Mouse (Mus musculus) midbrain, postnatal 0 days (tissue): ENCODE data around the gene D6Ertd527e. TPM values are rescaled to one million over a fixed set of nuclear protein-coding genes. Genes with fewer than 3 reads are reported as not detected.

ENCODE experiments used
- ATAC-seq: fragments of 200-750 bp; cut with Nextera tagmentation; 2 replicates; pipeline ENCODE4 v1.8.0; 2017; ENCODE audit warnings: moderate number of reproducible peaks, mild to moderate bottlenecking, moderate TSS enrichment, moderate library complexity; ENCODE audit not compliant: low FRiP score
- DNase-seq: peaks from one replicate; pipeline ENCODE4 v3.0.0-alpha.2; 2015; ENCODE audit warnings: low spot score
- H3K27ac ChIP-seq: fragments of 300-500 bp; sonication (generic); 2 replicates; pipeline ENCODE4 v1.5.1; 2014; ENCODE audit warnings: low read depth, mild to moderate bottlenecking, low read length, mixed read lengths
- H3K27me3 ChIP-seq: fragments of 300-500 bp; sonication (generic); 2 replicates; pipeline ENCODE4 v1.6.1; 2014; ENCODE audit warnings: low read length, control low read depth, mixed read lengths; ENCODE audit not compliant: insufficient read depth
- H3K36me3 ChIP-seq: fragments of 300-500 bp; sonication (generic); 2 replicates; pipeline ENCODE4 v1.6.1; 2014; ENCODE audit warnings: low read length, control low read depth, mixed read lengths; ENCODE audit not compliant: insufficient read depth
- H3K4me1 ChIP-seq: fragments of 300-500 bp; sonication (generic); 2 replicates; pipeline ENCODE4 v1.6.1; 2014; ENCODE audit warnings: mild to moderate bottlenecking, control low read depth, antibody characterized with exemption, low read length, mixed read lengths; ENCODE audit not compliant: insufficient read depth
- H3K4me2 ChIP-seq: fragments of 300-500 bp; sonication (generic); 2 replicates; pipeline ENCODE4 v1.6.1; 2014; ENCODE audit warnings: low read depth, mild to moderate bottlenecking, low read length, mixed read lengths; ENCODE audit not compliant: poor library complexity, severe bottlenecking
- H3K4me3 ChIP-seq: fragments of 300-500 bp; sonication (generic); 2 replicates; pipeline ENCODE4 v1.5.1; 2014; ENCODE audit warnings: low read depth, mild to moderate bottlenecking, low read length, moderate library complexity
- H3K9ac ChIP-seq: fragments of 300-500 bp; sonication (generic); replicated peaks from 2 replicates; pipeline ENCODE4 v1.6.1; 2014; ENCODE audit warnings: mild to moderate bottlenecking, low read length, moderate library complexity, mixed read lengths; ENCODE audit not compliant: poor library complexity, severe bottlenecking
- H3K9me3 ChIP-seq: fragments of 300-500 bp; sonication (generic); 2 replicates; pipeline ENCODE4 v1.6.1; 2016; ENCODE audit warnings: low read length, control low read depth
- CTCF ChIP-seq: IDR thresholded peaks from 2 replicates; pipeline ENCODE4 v1.5.1; 2016; ENCODE audit warnings: antibody characterized with exemption, mild to moderate bottlenecking
- WGBS: fragments of 180-500 bp; shearing (Covaris S2); extraction: QIAGEN DNeasy Blood & Tissue Kit; methylation state at CpG from one replicate; pipeline ENCODE4 v1.1.7; 2014; 5-methylcytosine and 5-hydroxymethylcytosine counted together
- polyA plus RNA-seq: library from polyadenylated mRNA; unstranded; fragments of >200 nt; fragmentation: Nextera tagmentation; extraction: Ambion mirVana; gene quantifications from 2 replicates; pipeline ENCODE4 v1.2.1, GENCODE M21; 2015
- total RNA-seq: library from RNA; depleted of rRNA; stranded (reverse); fragments of >200 nt; gene quantifications from 2 replicates; pipeline ENCODE4 v1.2.3, GENCODE M21; 2014

D6Ertd527e gene
- total and polyA plus RNA-seq, 2 experiments from 2014 or later = 0.41 to 0.77 TPM

DNA sequence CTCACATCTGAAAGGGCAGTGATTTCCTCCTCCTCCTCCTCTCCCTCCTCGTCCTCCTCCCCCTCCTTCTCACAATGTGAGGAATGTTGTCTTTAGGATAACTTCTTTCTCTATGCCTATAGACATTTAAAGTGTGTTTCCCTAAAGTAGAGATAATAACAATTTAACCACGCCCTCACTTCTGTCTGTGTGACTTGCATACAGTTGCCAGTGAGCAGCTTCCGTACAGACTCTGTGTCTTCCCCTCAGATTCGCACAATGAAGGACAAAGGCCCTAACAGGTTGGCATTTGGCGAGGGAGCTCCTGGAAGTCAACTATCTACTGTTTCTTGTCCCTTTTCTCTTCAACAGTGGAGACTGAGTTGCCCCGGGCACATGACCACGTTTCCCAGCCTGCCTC lies 45.9 kb downstream of the D6Ertd527e start:
- Histone ChIP-seq H3K27ac (no peak overlapping the region), H3K4me2 (no peak overlapping the region), H3K36me3 (no peaks in the 10 kb centered on the region), H3K27me3 (no peaks in the 10 kb centered on the region), H3K9me3 (no peaks in the 10 kb centered on the region), H3K4me1 (no peaks in the 10 kb centered on the region), H3K9ac (no peak overlapping the region), H3K4me3 (no peak overlapping the region)
- DNase-seq (no peak), ATAC-seq (no peak)
- 86% methylated on average over 7 of the region's 7 CpGs for WGBS
- TF ChIP-seq CTCF = no peak

DNA sequence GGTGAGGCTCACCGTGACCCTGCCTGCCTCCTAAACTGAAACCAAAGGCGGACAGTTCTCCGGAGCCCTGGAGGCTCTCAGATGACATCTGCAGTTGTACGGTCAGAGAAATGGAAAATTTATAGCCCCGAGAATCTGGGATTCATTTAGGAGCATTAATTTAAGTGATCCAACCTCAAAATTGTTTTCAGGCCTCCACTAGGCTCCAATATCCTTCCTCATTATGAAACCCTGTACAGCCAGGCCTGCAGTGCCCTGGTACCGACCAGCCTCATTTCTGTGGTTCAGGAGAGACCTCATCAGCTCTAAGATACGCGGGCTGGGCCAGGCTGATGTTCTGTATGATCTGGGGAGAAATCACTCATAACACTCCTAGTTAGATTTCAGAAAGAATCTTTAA lies 46.9 kb downstream of the D6Ertd527e start:
- Histone ChIP-seq H3K4me3 (no peak overlapping the region), H3K4me2 (no peak overlapping the region), H3K4me1 (no peaks in the 10 kb centered on the region), H3K9me3 (no peaks in the 10 kb centered on the region), H3K36me3 (no peaks in the 10 kb centered on the region), H3K9ac (no peak overlapping the region), H3K27ac (no peak overlapping the region), H3K27me3 (no peaks in the 10 kb centered on the region)
- no peak for DNase-seq
- TF ChIP-seq CTCF = no peak
- 94% methylated on average over 8 of the region's 8 CpGs for WGBS
- ATAC-seq = no peak

DNA sequence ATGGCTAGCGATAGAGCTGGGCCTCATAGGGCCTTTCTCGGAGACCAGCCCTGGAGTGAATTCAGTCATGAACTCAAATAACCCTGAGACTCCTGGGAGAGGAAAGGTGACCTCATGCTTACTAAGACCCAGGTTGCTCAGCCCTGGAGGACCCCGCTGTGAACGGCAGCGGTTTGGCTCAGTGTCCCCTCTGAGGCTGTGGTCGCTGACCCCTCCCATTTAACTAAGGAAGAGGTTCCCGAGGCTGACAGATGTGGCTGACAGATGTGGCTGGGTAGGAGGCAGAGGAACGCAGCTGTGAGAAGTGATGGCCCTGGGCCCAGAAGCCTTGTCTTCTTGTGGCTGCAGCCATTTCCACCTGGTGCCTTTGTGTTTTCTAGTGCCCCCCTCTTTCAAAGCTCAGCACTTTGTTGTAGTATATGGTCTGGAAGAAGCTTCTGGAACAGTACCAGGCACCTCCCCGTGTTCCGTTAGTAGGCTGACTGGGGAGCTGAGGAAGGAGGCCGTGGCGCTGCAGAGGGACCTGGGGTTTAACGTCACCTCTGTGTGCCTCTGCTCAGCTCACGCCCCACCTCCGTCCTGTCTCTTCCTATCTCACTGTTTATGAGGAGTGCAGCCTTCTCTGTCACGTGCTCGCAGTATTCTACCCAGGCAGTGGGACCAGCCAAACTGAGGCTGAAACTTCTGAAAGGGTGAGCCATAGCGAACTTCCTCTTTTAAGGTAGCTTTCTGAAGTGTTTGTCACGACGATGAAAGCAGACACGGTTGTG lies 48.1 kb downstream of the D6Ertd527e start:
- TF ChIP-seq CTCF = no peak
- Histone ChIP-seq H3K36me3 (no peaks in the 10 kb centered on the region; the same call in 1 of the 2 replicates), H3K27me3 (no peaks in the 10 kb centered on the region), H3K4me3 (no peak overlapping the region), H3K9ac (no peak overlapping the region), H3K4me1 (no peaks in the 10 kb centered on the region), H3K4me2 (no peak overlapping the region), H3K27ac (no peak overlapping the region), H3K9me3 (no peaks in the 10 kb centered on the region)
- 78% methylated on average over 21 of the region's 21 CpGs for WGBS
- ATAC-seq (no peak), DNase-seq (no peak)

DNA sequence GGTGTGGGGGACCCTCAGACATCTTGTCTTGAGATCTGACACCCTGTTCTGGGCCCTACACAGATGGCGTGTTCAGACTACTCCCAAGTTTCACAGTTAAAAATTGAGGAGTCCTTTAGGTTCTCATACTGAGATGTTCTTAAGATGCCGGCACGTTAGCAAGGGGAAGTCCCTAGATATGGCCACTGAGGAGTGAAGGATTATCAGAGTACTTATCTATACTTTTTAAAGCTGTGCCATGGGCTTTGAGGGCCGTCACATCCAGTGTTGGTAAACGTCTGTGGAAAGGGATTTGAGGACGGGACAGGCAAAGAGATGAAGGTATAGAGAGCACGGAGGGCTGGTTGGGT lies 48.7 kb downstream of the D6Ertd527e start:
- Histone ChIP-seq H3K27ac (no peak overlapping the region), H3K4me2 (no peak overlapping the region), H3K9ac (no peak overlapping the region), H3K27me3 (no peaks in the 10 kb centered on the region), H3K9me3 (no peaks in the 10 kb centered on the region), H3K4me1 (no peaks in the 10 kb centered on the region), H3K36me3 (no peaks in the 10 kb centered on the region; the same call in 1 of the 2 replicates), H3K4me3 (no peak overlapping the region)
- 88% methylated on average over 7 of the region's 7 CpGs for WGBS
- TF ChIP-seq CTCF = no peak
- DNase-seq (no peak), ATAC-seq (no peak)

DNA sequence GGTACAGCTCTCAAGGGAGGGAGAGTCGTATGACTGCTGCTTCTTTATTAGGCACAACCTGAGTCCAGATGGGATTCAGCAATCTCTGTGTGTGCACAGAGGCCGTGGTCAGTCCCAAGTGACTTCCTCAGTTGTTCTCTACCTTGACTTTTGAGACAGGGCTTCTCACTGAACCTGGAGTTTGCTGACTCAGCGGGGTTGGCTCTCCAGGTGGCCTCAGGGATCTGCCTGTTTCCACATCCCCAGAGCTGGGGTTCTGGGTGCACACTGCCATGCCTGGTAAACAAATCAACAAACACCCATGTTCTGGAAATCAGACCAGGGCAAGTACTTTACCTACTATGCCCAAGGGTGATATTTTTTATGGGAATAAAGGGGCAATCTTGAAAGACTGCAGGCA lies 49.3 kb downstream of the D6Ertd527e start:
- H3K27me3 ChIP-seq = no peaks in the 10 kb centered on the region
- H3K4me1 ChIP-seq = no peaks in the 10 kb centered on the region
- TF ChIP-seq CTCF = no peak
- no peak for DNase-seq
- WGBS = 88% methylated on average over 3 of the region's 3 CpGs
- no peak overlapping the region for H3K4me2 ChIP-seq
- no peak overlapping the region for H3K27ac ChIP-seq
- no peak overlapping the region for H3K4me3 ChIP-seq
- ATAC-seq = no peak
- no peaks in the 10 kb centered on the region for H3K9me3 ChIP-seq
- H3K36me3 ChIP-seq = no peaks in the 10 kb centered on the region; the same call in 1 of the 2 replicates
- H3K9ac ChIP-seq = no peak overlapping the region

DNA sequence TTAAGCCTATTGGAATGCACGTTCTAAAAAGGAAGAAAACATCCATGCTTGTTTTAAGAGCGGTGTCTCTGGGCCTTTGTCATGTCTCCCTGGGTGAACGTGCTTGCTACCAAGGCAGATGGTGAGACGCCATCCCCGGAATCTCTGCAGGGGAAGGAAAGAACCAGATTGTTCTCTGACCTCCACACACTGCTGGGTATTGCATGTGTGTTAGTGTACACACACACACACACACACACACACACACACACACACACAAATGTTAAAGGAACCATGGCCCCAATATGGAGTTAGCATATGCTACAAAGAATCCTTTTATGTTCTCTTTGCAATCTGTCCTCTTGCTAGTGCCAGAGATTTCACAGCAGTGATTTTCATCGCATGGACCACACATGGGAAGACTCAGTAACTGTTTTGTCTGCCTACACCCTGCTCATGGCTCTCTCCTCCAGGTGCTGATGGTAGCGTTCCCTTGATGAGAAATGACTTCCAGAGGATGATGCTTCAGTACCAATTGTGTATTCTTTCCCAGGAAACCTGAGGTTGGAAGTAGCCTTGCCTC lies 53.6 kb downstream of the D6Ertd527e start:
- no peak overlapping the region for H3K4me3 ChIP-seq
- no peak for TF ChIP-seq CTCF
- ATAC-seq = no peak

More for the DNA sequence above, 53.6 kb downstream of the D6Ertd527e start:
- Histone ChIP-seq H3K27me3 (no peaks in the 10 kb centered on the region), H3K9ac (no peak overlapping the region), H3K9me3 (no peaks in the 10 kb centered on the region), H3K4me1 (no peaks in the 10 kb centered on the region), H3K36me3 (no peaks in the 10 kb centered on the region; the same call in 1 of the 2 replicates), H3K4me2 (no peak overlapping the region), H3K27ac (no peak overlapping the region)
- DNase-seq = no peak
- WGBS = 77% methylated on average over 7 of the region's 7 CpGs
